Mouse (Mus musculus) kidney, adult 8-10 months (tissue): ENCODE measurements at regions not wholly inside any gene's neighbourhood (a gene's known extent, or its start where the extent isn't known, plus 50 kb on each side); places are given as distances from the start of the nearest gene placed in this dataset.
A peak's percentile ranks its signal among the peaks of the same experiment; 100 is the strongest.

ENCODE experiments used
- DNase-seq, 2 experiments: peaks; one replicate each; pipeline ENCODE4 v3.0.0; 2022

GRCm38 (mm10) chr3:14317536-14317935 lies 163.0 kb upstream of the Slc7a12 start:
- DNase-seq, result peak in 1 of 2 experiments; percentile 26
